Mouse (Mus musculus): ENCODE results near the gene Ifngr2. TPM values are rescaled to one million over a fixed set of nuclear protein-coding genes. Genes with fewer than 3 reads are reported as not detected.

Gene Ifngr2
- total RNA-seq, 2 experiments from 2014 or later = 31.3 to 41.2 TPM

GRCm38 (mm10) chr16:91564580-91565291 is 17.9 kb downstream of the Ifngr2 start:
- DNase-seq (ENCODE audit: low spot score in 2 of 2) = no peak

- DNase-seq (ENCODE audit: low spot score in 2 of 2) = no peak
Observed at GRCm38 (mm10) chr16:91565292-91565951, 18.6 kb downstream of the Ifngr2 start.

GRCm38 (mm10) chr16:91566002-91566401 is 19.1 kb downstream of the Ifngr2 start:
- DNase-seq (ENCODE audit: low spot score in 2 of 2) = no peak

GRCm38 (mm10) chr16:91568960-91569359 is 22.1 kb downstream of the Ifngr2 start:
- no peak for DNase-seq (ENCODE audit: low spot score in 2 of 2)

- no peak for DNase-seq (ENCODE audit: low spot score in 2 of 2)
Observed at GRCm38 (mm10) chr16:91571105-91571504, 24.2 kb downstream of the Ifngr2 start.

GRCm38 (mm10) chr16:91575151-91575550 is 28.3 kb downstream of the Ifngr2 start:
- no peak for DNase-seq (ENCODE audit: low spot score in 2 of 2)

GRCm38 (mm10) chr16:91578980-91579720 is 32.3 kb downstream of the Ifngr2 start:
- peak in 1 of 2 experiments; percentile 17 for DNase-seq (ENCODE audit: low spot score in 2 of 2)

GRCm38 (mm10) chr16:91582307-91582706 is 35.4 kb downstream of the Ifngr2 start:
- DNase-seq (ENCODE audit: low spot score in 2 of 2) = peak in 1 of 2 experiments; percentile 30

- DNase-seq (ENCODE audit: low spot score in 2 of 2) = no peak
Observed at GRCm38 (mm10) chr16:91585617-91586016, 38.7 kb downstream of the Ifngr2 start.

- DNase-seq (ENCODE audit: low spot score in 2 of 2) = no peak
Observed at GRCm38 (mm10) chr16:91586244-91586643, 39.4 kb downstream of the Ifngr2 start.

GRCm38 (mm10) chr16:91587730-91588453 is 41.0 kb downstream of the Ifngr2 start:
- no peak for DNase-seq (ENCODE audit: low spot score in 2 of 2)

GRCm38 (mm10) chr16:91588703-91589102 is 41.8 kb downstream of the Ifngr2 start:
- no peak for DNase-seq (ENCODE audit: low spot score in 2 of 2)

GRCm38 (mm10) chr16:91592162-91592561 is 45.3 kb downstream of the Ifngr2 start:
- no peak for DNase-seq (ENCODE audit: low spot score in 2 of 2)

- no peak for DNase-seq (ENCODE audit: low spot score in 2 of 2)
Observed at GRCm38 (mm10) chr16:91593262-91593661, 46.4 kb downstream of the Ifngr2 start.

GRCm38 (mm10) chr16:91595076-91595475 is 48.2 kb downstream of the Ifngr2 start:
- peak in 1 of 2 experiments; percentile 20 for DNase-seq (ENCODE audit: low spot score in 2 of 2)

GRCm38 (mm10) chr16:91596397-91596778 is 49.5 kb downstream of the Ifngr2 start:
- no peak for DNase-seq (ENCODE audit: low spot score in 2 of 2)

GRCm38 (mm10) chr16:91596779-91597671 is 50.2 kb downstream of the Ifngr2 start:
- DNase-seq (ENCODE audit: low spot score in 2 of 2) = peak in 1 of 2 experiments; percentile 24

GRCm38 (mm10) chr16:91597672-91598010 is 50.8 kb downstream of the Ifngr2 start, which contains the start of gene Tmem50b:
Tmem50b (minus strand) TSS chr16:91597800.
- peak; percentile 99 to 100 for DNase-seq (ENCODE audit: low spot score in 2 of 2)

- DNase-seq (ENCODE audit: low spot score in 2 of 2) = no peak
Observed at GRCm38 (mm10) chr16:91599242-91599641, 52.4 kb downstream of the Ifngr2 start.

- no peak for DNase-seq (ENCODE audit: low spot score in 2 of 2)
Observed at GRCm38 (mm10) chr16:91601081-91601480, 54.2 kb downstream of the Ifngr2 start.

Measured in left cerebral cortex, adult 18-20 months (tissue).